Comparison of ENCODE assay signal across 10 mouse cellular contexts in genomic region chr12:27062511-27063264, GRCm38 (mm10).
DNase-seq lines count a peak whose midpoint lies in the region; ATAC-seq lines count a peak whose summit lies in the region.
"Had no signal": no experiment of that assay in that cellular context is flagged by ENCODE, and none has a peak within 500 bp of the region (broad histone marks: within the 10 kb centered on the region; RNA-seq: fewer than 3 reads in every experiment).

No protein-coding gene starts in this region.

- H3K9ac ChIP-seq in lung, embryonic 16.5 days (ENCODE audit: low read length) = peak overlapping the region; percentile 56
- H3K9ac ChIP-seq in forebrain, embryonic 14.5 days (ENCODE audit: low read length) = peak overlapping the region; percentile 71
- H3K9ac ChIP-seq in liver, embryonic 12.5 days = no peak overlapping the region
- no peak overlapping the region for H3K9ac ChIP-seq in stomach, embryonic 15.5 days

- H3K27me3 ChIP-seq in lung, embryonic 16.5 days (ENCODE audit: control insufficient read depth, insufficient read depth, low read depth, low read length) = no peaks in the 10 kb centered on the region
- H3K27me3 ChIP-seq in forebrain, embryonic 14.5 days (replicated peaks; ENCODE audit: control insufficient read depth, insufficient read depth, low read length) = no peaks in the 10 kb centered on the region
- no peaks in the 10 kb centered on the region for H3K27me3 ChIP-seq in liver, embryonic 12.5 days (replicated peaks)
- no peaks in the 10 kb centered on the region for H3K27me3 ChIP-seq in stomach, embryonic 15.5 days (replicated peaks)

- no peak for ATAC-seq in lung, embryonic 16.5 days (ENCODE audit: low read depth)
- no peak for ATAC-seq in forebrain, embryonic 14.5 days
- no peak for ATAC-seq in liver, embryonic 12.5 days
- ATAC-seq in stomach, embryonic 15.5 days (ENCODE audit: insufficient read depth, low FRiP score, low read depth) = no peak
- no peak for ATAC-seq in granulocyte monocyte progenitor cell, adult 5-6 weeks (replicated peaks; ENCODE audit: poor library complexity, severe bottlenecking)

- no peaks in the 10 kb centered on the region for H3K36me3 ChIP-seq in lung, embryonic 16.5 days (ENCODE audit: control insufficient read depth, insufficient read depth, low read length)
- no peaks in the 10 kb centered on the region for H3K36me3 ChIP-seq in forebrain, embryonic 14.5 days (ENCODE audit: control insufficient read depth, insufficient read depth, low read length)
- H3K36me3 ChIP-seq in liver, embryonic 12.5 days = no peaks in the 10 kb centered on the region
- H3K36me3 ChIP-seq in stomach, embryonic 15.5 days = no peaks in the 10 kb centered on the region

- H3K4me2 ChIP-seq in lung, embryonic 16.5 days (ENCODE audit: low read depth, low read length) = peak overlapping the region; percentile 62
- H3K4me2 ChIP-seq in forebrain, embryonic 14.5 days (ENCODE audit: low read length) = peak overlapping the region; percentile 59
- peak overlapping the region; percentile 57 for H3K4me2 ChIP-seq in liver, embryonic 12.5 days
- peak overlapping the region; percentile 60 for H3K4me2 ChIP-seq in stomach, embryonic 15.5 days

- no peak for DNase-seq in lung, postnatal 36 days
- peak; percentile 88 for DNase-seq in forebrain, embryonic 14.5 days (ENCODE audit: low spot score)
- DNase-seq in adrenal gland, postnatal 10 days = no peak
- no peak for DNase-seq in urinary bladder, adult 18-20 months (ENCODE audit: low spot score in 2 of 2)
- DNase-seq: kidney, postnatal 25 days; thymus, postnatal 4 days had no signal

- peaks cover 9% of the 10 kb centered on the region; the same call in 1 of the 2 replicates for H3K4me1 ChIP-seq in lung, embryonic 16.5 days (replicated peaks; ENCODE audit: control insufficient read depth, insufficient read depth, low read length)
- peaks cover 62% of the 10 kb centered on the region for H3K4me1 ChIP-seq in forebrain, embryonic 14.5 days (ENCODE audit: control insufficient read depth, insufficient read depth, low read length)
- peaks cover 21% of the 10 kb centered on the region for H3K4me1 ChIP-seq in liver, embryonic 12.5 days
- H3K4me1 ChIP-seq in stomach, embryonic 15.5 days = peaks cover 15% of the 10 kb centered on the region

- 47% methylated on average over 6 of the region's 6 CpGs for WGBS in lung, embryonic 16.5 days
- 8% methylated on average over 6 of the region's 6 CpGs for WGBS in forebrain, embryonic 14.5 days
- WGBS in liver, embryonic 12.5 days (ENCODE audit: insufficient replicate concordance) = 61% methylated on average over 6 of the region's 6 CpGs
- WGBS in stomach, embryonic 15.5 days = 68% methylated on average over 6 of the region's 6 CpGs

- no peak overlapping the region for H3K27ac ChIP-seq in lung, embryonic 16.5 days (ENCODE audit: low read length)
- H3K27ac ChIP-seq in forebrain, embryonic 14.5 days (ENCODE audit: low read depth, low read length) = peak overlapping the region; percentile 99
- H3K27ac ChIP-seq in liver, embryonic 12.5 days = no peak overlapping the region
- H3K27ac ChIP-seq in stomach, embryonic 15.5 days = no peak overlapping the region

- H3K4me3 ChIP-seq in lung, embryonic 16.5 days (ENCODE audit: low read length) = peak overlapping the region; percentile 30
- peak overlapping the region; percentile 20 for H3K4me3 ChIP-seq in forebrain, embryonic 14.5 days (ENCODE audit: low read depth, low read length)
- peak overlapping the region; percentile 21; the same call in 1 of the 2 replicates for H3K4me3 ChIP-seq in liver, embryonic 12.5 days
- H3K4me3 ChIP-seq in stomach, embryonic 15.5 days (replicated peaks) = no peak overlapping the region

- no peaks in the 10 kb centered on the region for H3K9me3 ChIP-seq in lung, embryonic 16.5 days (ENCODE audit: control insufficient read depth, low read length)
- no peaks in the 10 kb centered on the region for H3K9me3 ChIP-seq in forebrain, embryonic 14.5 days (replicated peaks; ENCODE audit: control insufficient read depth, low read length)
- H3K9me3 ChIP-seq in liver, embryonic 12.5 days (replicated peaks) = no peaks in the 10 kb centered on the region
- H3K9me3 ChIP-seq in stomach, embryonic 15.5 days = no peaks in the 10 kb centered on the region

Comparison
In these comparisons a context has a peak if more than half of its experiments do, and no peak if none do; other contexts are left out.
1. H3K9ac ChIP-seq: peak in lung, embryonic 16.5 days (single experiment) and forebrain, embryonic 14.5 days (single experiment); none in liver, embryonic 12.5 days (single experiment) and stomach, embryonic 15.5 days (single experiment).
2. Peak in every context shown above with its lines, with median percentiles within 50 percentile points of each other: H3K4me2 ChIP-seq.